Mouse (Mus musculus) testis, postnatal 10 days (tissue): Measurements from ENCODE around the gene Crym.

Experiments
- DNase-seq: peaks from one replicate; pipeline ENCODE4 v3.0.0; 2021; ENCODE audit warnings: low spot score

The Crym gene

DNA sequence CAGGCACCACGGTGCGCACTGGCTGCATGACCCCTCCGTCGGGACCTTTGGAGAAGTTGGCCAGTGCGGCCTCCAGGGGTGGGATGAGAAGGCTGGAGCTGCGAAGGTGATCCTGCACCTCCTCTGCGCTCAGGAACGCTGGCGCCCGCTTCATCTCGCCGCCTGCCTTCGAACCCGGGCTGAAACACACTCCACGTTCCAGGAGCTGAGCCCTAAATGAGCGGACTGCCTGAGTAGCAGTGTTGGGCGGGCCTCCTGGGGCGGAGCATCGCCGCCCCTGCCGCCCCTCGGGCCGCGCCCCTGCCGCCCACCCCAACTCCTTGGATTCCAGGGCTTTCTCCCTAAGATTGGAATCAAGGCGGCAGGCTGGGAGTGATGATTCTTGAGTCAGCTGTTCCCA is at the start of gene Crym:
Gene Crym (minus strand): TSS at position 341 of the 400 bp plus-strand sequence.
- no peak for DNase-seq

GRCm38 (mm10) chr7:120241092-120241491 is 39.2 kb upstream of the Crym start:
- DNase-seq = peak; percentile 42

DNA sequence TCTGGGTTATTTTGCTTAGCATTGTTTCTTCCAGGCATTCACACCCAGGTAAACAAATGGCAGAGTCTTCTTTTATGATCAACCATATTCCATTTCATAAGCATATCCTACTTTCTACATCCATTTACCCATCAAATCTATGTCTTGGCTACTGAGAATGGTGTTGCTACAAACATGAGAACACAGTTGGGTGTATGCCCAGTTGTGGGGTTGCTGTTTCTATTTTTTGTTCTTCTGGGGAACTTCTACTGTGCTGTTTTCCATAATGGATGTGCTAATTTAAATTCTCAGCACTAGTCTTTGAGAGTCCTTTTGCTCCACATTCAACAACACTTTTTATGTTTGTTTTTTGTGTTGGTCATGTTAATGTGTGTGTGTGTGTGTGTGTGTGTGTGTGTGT is 26.6 kb upstream of the Crym start:
- no peak for DNase-seq

GRCm38 (mm10) chr7:120205989-120206388 is 4.1 kb upstream of the Crym start:
- DNase-seq = no peak

DNA sequence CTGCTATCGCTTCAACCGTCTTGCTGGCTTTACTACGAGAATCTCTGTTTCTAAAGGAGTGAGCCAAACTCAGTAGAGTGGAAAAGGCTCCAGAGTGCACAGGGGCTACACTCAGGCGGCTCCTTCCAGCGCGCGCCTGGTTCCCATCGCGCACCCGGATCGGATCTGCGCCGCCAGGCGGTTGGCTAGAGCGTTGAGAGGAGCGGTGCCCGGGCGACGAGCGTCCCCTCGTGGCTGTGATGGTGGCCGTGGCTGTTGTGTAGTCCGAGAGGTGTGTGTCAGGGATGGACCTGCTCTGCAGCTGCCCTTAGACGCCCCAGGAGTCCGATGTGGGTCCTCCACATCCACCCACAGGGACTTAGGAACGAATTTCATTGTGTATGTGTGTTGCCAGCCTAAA is 1.9 kb upstream of the Crym start, which contains the start of gene Abca14:
Gene Abca14 (plus strand): TSS at position 173 of the 400 bp plus-strand sequence.
- DNase-seq = peak; percentile 93

- DNase-seq = no peak
Measured at GRCm38 (mm10) chr7:120201231-120201744, 623 bp downstream of the Crym start.

- DNase-seq = no peak
Measured at GRCm38 (mm10) chr7:120195207-120195606, 6.7 kb downstream of the Crym start.

GRCm38 (mm10) chr7:120192816-120193215 is 9.1 kb downstream of the Crym start:
- no peak for DNase-seq

- DNase-seq = no peak
Measured at GRCm38 (mm10) chr7:120192207-120192606, 9.7 kb downstream of the Crym start.

- no peak for DNase-seq
Measured at GRCm38 (mm10) chr7:120190150-120190665, 11.7 kb downstream of the Crym start.

GRCm38 (mm10) chr7:120189369-120190149 is 12.4 kb downstream of the Crym start:
- peak; percentile 68 for DNase-seq

GRCm38 (mm10) chr7:120188946-120189345 is 13.0 kb downstream of the Crym start:
- DNase-seq = no peak

DNA sequence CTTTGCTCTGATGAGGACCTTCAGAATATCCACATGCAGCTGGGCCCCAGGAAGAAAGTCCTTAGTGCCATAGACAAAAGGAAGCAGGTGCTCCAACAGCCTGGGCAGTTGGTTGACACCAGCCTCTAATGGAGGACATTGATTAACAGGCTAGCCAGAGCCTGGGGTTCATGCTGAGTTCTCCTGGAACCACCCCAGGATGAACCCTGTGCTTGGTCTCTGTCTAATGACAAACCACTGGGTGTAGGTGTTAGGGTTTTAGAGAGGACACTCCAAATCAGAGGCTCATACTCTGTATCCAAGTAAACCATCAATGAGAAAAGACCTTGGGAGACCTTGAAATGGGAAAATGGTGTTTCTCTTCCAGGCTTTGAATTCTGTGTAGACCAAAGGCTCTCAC is 19.0 kb downstream of the Crym start:
- DNase-seq = no peak

GRCm38 (mm10) chr7:120181401-120182230 is 20.3 kb downstream of the Crym start:
- DNase-seq = no peak

- no peak for DNase-seq
Measured at GRCm38 (mm10) chr7:120180547-120180946, 21.4 kb downstream of the Crym start.

GRCm38 (mm10) chr7:120178935-120179334 is 23.0 kb downstream of the Crym start:
- DNase-seq = no peak

- no peak for DNase-seq
Measured at GRCm38 (mm10) chr7:120177611-120178010, 24.3 kb downstream of the Crym start.

DNA sequence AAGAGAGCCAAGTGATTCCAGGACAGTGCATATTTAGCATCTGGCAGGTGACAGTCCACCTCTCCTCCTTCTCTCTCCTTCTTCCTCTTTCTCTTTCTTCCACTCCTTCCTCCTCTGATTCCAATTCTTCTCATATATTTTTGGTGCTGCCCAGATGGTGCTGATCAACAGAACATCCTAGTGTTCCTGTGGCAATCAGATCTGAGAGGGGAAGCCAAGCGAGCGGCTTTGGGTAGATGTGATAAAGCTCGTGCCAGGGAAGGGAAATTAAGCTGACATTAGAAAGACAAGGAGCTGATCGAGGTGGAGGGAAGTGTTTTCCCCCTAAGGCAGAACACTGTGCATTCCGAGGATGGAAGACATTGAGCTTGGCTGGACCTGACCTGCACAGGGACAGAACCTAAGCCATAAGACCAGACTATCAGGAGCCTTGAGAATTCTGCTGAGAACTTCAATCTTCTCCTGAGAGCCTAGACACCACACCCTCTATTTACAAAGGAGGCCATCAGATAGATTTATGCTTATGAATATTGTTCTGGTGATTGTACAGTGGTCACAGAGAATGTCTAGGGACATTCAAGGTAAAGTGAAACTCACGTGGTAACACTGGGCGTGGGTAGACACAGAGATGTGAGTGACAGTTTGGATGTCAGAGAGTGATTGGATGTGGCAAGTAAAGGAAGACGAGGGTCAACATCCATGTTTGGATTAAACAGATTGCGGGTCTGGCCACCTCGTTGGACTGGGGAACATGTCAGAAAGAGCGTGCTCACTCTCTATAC is 27.0 kb downstream of the Crym start:
- no peak for DNase-seq

DNA sequence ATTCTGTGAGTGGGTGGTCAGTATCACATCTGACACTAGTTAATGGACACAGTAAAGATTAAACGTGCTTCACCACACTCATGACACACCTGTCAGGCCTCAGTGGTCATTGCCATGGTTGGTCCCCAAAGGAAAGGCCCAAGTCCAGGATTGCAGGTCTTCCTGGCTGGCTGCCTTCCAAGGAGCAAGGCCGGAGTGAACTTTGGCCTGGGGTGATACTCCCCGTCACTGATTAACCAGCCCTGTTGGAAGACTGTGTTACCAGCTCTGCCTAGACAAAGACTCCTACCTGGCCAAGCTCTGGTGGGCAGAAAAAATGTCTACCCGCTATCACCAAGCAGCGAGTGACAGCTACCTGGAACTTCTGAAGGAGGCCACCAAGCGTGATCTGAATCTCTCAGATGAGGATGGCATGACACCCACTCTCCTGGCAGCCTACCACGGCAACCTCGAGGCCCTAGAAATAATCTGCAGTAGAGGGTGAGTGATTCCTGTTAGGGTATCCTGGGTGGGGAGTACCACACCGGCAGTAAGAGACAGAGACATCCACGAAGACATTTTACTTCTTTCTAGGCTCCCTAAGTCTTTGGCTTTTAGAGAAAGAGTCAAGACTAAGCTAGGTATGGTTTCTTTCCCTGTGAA is 28.2 kb downstream of the Crym start, which contains the start of gene Anks4b:
Gene Anks4b (plus strand): TSS at position 256 of the 642 bp plus-strand sequence.
- DNase-seq = no peak

GRCm38 (mm10) chr7:120172188-120172700 is 29.7 kb downstream of the Crym start:
- DNase-seq = no peak
